In the genomic region with DNA sequence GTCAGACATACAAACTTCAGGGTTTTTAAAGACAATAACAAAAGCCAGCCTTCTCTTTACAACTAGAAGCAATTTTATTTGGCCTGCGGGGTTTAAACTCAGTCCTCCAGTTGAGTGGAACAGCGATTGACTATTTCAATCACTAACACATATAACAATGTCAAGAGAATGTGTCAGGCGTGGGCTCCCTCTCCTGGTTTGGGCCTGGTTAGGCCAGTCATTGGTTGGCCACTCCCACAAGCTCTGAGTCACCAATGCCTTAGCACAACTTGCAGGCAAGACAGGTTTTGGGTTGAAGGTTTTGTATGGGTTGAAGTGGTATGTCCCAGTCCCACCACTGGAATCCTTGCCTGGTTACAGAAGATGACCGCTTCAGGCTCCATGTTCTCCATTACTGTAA, we compare ENCODE assay signal across 7 mouse cellular contexts. TPM values are rescaled to one million over a fixed set of nuclear protein-coding genes. Genes with fewer than 3 reads are reported as not detected.
DNase-seq lines count a peak whose midpoint lies in the region; ATAC-seq and TF ChIP-seq lines count a peak whose summit lies in the region.

No protein-coding gene starts in this region.

- H3K9ac ChIP-seq in midbrain, postnatal 0 days (replicated peaks; ENCODE audit: low read length, poor library complexity, severe bottlenecking), result no peak overlapping the region
- no peak overlapping the region for H3K9ac ChIP-seq in midbrain, embryonic 13.5 days (replicated peaks)
- no peak overlapping the region for H3K9ac ChIP-seq in liver, embryonic 12.5 days
- no peak overlapping the region for H3K9ac ChIP-seq in hindbrain, embryonic 11.5 days (ENCODE audit: low read depth, low read length)

- H3K4me1 ChIP-seq in midbrain, postnatal 0 days (ENCODE audit: insufficient read depth, low read length), result no peaks in the 10 kb centered on the region
- H3K4me1 ChIP-seq in midbrain, embryonic 13.5 days (replicated peaks), result no peaks in the 10 kb centered on the region
- peaks cover 6% of the 10 kb centered on the region for H3K4me1 ChIP-seq in liver, embryonic 12.5 days
- H3K4me1 ChIP-seq in hindbrain, embryonic 11.5 days (replicated peaks; ENCODE audit: control insufficient read depth, insufficient read depth, low read length), result no peaks in the 10 kb centered on the region

- DNase-seq in midbrain, postnatal 0 days (ENCODE audit: low spot score), result peak; percentile 64
- peak; percentile 70 for DNase-seq in adrenal gland, adult 2 months
- peak; percentile 33 for DNase-seq in embryo, embryonic 10.5 days (ENCODE audit: low spot score)
- no peak for DNase-seq in hindbrain, embryonic 11.5 days (ENCODE audit: low spot score)
- no peak for DNase-seq in thymus, adult 18-20 months

- H3K36me3 ChIP-seq in midbrain, postnatal 0 days (ENCODE audit: insufficient read depth, low read length), result no peaks in the 10 kb centered on the region
- no peaks in the 10 kb centered on the region for H3K36me3 ChIP-seq in midbrain, embryonic 13.5 days
- H3K36me3 ChIP-seq in liver, embryonic 12.5 days, result no peaks in the 10 kb centered on the region
- H3K36me3 ChIP-seq in hindbrain, embryonic 11.5 days (ENCODE audit: control insufficient read depth, insufficient read depth, low read length), result no peaks in the 10 kb centered on the region

- H3K27ac ChIP-seq in midbrain, postnatal 0 days (ENCODE audit: low read depth, low read length), result no peak overlapping the region
- no peak overlapping the region for H3K27ac ChIP-seq in midbrain, embryonic 13.5 days
- no peak overlapping the region for H3K27ac ChIP-seq in liver, embryonic 12.5 days
- no peak overlapping the region for H3K27ac ChIP-seq in hindbrain, embryonic 11.5 days (ENCODE audit: low read depth, low read length)

- no peak overlapping the region for H3K4me3 ChIP-seq in midbrain, postnatal 0 days (ENCODE audit: low read depth, low read length)
- H3K4me3 ChIP-seq in midbrain, embryonic 13.5 days (replicated peaks), result no peak overlapping the region
- H3K4me3 ChIP-seq in liver, embryonic 12.5 days, result no peak overlapping the region
- H3K4me3 ChIP-seq in hindbrain, embryonic 11.5 days (ENCODE audit: low read depth, low read length), result no peak overlapping the region

- ATAC-seq in midbrain, postnatal 0 days (ENCODE audit: low FRiP score), result no peak
- no peak for ATAC-seq in midbrain, embryonic 13.5 days
- ATAC-seq in liver, embryonic 12.5 days, result 0 out of 2 replicates have a peak, but pooled peaks have one; percentile 54
- no peak for ATAC-seq in hindbrain, embryonic 11.5 days (ENCODE audit: low FRiP score)

- 76% methylated on average over 4 of the region's 4 CpGs for WGBS in midbrain, postnatal 0 days
- 81% methylated on average over 4 of the region's 4 CpGs for WGBS in midbrain, embryonic 13.5 days
- 53% methylated on average over 4 of the region's 4 CpGs for WGBS in liver, embryonic 12.5 days (ENCODE audit: insufficient replicate concordance)
- 79% methylated on average over 4 of the region's 4 CpGs for WGBS in hindbrain, embryonic 11.5 days

- H3K4me2 ChIP-seq in midbrain, postnatal 0 days (ENCODE audit: low read depth, low read length, poor library complexity, severe bottlenecking), result no peak overlapping the region
- no peak overlapping the region for H3K4me2 ChIP-seq in midbrain, embryonic 13.5 days (replicated peaks)
- no peak overlapping the region for H3K4me2 ChIP-seq in liver, embryonic 12.5 days
- H3K4me2 ChIP-seq in hindbrain, embryonic 11.5 days (replicated peaks; ENCODE audit: low read depth, low read length), result no peak overlapping the region

- TF ChIP-seq CTCF in midbrain, postnatal 0 days (IDR thresholded peaks at IDR 0.05), result peak; percentile 56

- H3K27me3 ChIP-seq in midbrain, postnatal 0 days (ENCODE audit: insufficient read depth, low read length), result no peaks in the 10 kb centered on the region
- H3K27me3 ChIP-seq in midbrain, embryonic 13.5 days, result no peaks in the 10 kb centered on the region
- no peaks in the 10 kb centered on the region for H3K27me3 ChIP-seq in liver, embryonic 12.5 days (replicated peaks)
- no peaks in the 10 kb centered on the region for H3K27me3 ChIP-seq in hindbrain, embryonic 11.5 days (ENCODE audit: control insufficient read depth, insufficient read depth, low read length)

- H3K9me3 ChIP-seq in midbrain, postnatal 0 days (ENCODE audit: low read length), result no peaks in the 10 kb centered on the region
- H3K9me3 ChIP-seq in midbrain, embryonic 13.5 days, result no peaks in the 10 kb centered on the region
- H3K9me3 ChIP-seq in liver, embryonic 12.5 days (replicated peaks), result no peaks in the 10 kb centered on the region
- H3K9me3 ChIP-seq in hindbrain, embryonic 11.5 days (ENCODE audit: control insufficient read depth, low read length), result no peaks in the 10 kb centered on the region

RNA-seq across cellular contexts. Expression of a gene that starts 18.6 kb away (rescaled TPM):
- 81.6 and 104 TPM in 2 replicates for total RNA-seq in midbrain, postnatal 0 days (2014; rRNA removed)
- 189 and 190 TPM in 2 replicates for polyA plus RNA-seq in midbrain, postnatal 0 days (2015; fragmentation: Nextera tagmentation; extraction: Ambion mirVana)
- polyA plus RNA-seq in midbrain, embryonic 13.5 days (2015; fragmentation: Nextera tagmentation; extraction: Ambion mirVana), result 152 and 167 TPM in 2 replicates
- 10 to 100 TPM; 36.6 to 50.2 TPM for total RNA-seq in adrenal gland, adult 2 months (2021)
- 2.7 and 4.5 TPM in 2 replicates for polyA plus RNA-seq in adrenal gland, adult 2 months (2012; rRNA removed)
- polyA plus RNA-seq in liver, embryonic 12.5 days (2016; fragmentation: Nextera tagmentation; extraction: Ambion mirVana), result 69.7 and 73.6 TPM in 2 replicates
- polyA plus RNA-seq in hindbrain, embryonic 11.5 days (2014; fragmentation: Nextera tagmentation; extraction: Ambion mirVana), result 130 and 132 TPM in 2 replicates

RNA-seq across cellular contexts. Expression of a gene that starts 36.8 kb away (rescaled TPM):
- total RNA-seq in midbrain, postnatal 0 days (2014; rRNA removed), result 23.7 and 25.6 TPM in 2 replicates
- polyA plus RNA-seq in midbrain, postnatal 0 days (2015; fragmentation: Nextera tagmentation; extraction: Ambion mirVana), result 23.5 and 29.5 TPM in 2 replicates
- 15.4 and 16.4 TPM in 2 replicates for polyA plus RNA-seq in midbrain, embryonic 13.5 days (2015; fragmentation: Nextera tagmentation; extraction: Ambion mirVana)
- total RNA-seq in adrenal gland, adult 2 months (2021), result 1 to 10 TPM; 3.6 to 6.7 TPM
- polyA plus RNA-seq in adrenal gland, adult 2 months (2012; rRNA removed), result 0.58 and 0.75 TPM in 2 replicates
- polyA plus RNA-seq in liver, embryonic 12.5 days (2016; fragmentation: Nextera tagmentation; extraction: Ambion mirVana), result 8.8 and 10.0 TPM in 2 replicates
- 22.2 and 24.4 TPM in 2 replicates for polyA plus RNA-seq in hindbrain, embryonic 11.5 days (2014; fragmentation: Nextera tagmentation; extraction: Ambion mirVana)

RNA-seq across cellular contexts. Expression of a gene that starts 45.1 kb away (rescaled TPM):
- 34.7 and 48.7 TPM in 2 replicates for total RNA-seq in midbrain, postnatal 0 days (2014; rRNA removed)
- 51.3 and 54.6 TPM in 2 replicates for polyA plus RNA-seq in midbrain, postnatal 0 days (2015; fragmentation: Nextera tagmentation; extraction: Ambion mirVana)
- polyA plus RNA-seq in midbrain, embryonic 13.5 days (2015; fragmentation: Nextera tagmentation; extraction: Ambion mirVana), result 51.3 and 55.1 TPM in 2 replicates
- total RNA-seq in adrenal gland, adult 2 months (2021), result 10 to 100 TPM; 35.1 to 35.8 TPM
- polyA plus RNA-seq in adrenal gland, adult 2 months (2012; rRNA removed), result 15.7 and 19.3 TPM in 2 replicates
- 27.6 and 29.5 TPM in 2 replicates for polyA plus RNA-seq in liver, embryonic 12.5 days (2016; fragmentation: Nextera tagmentation; extraction: Ambion mirVana)
- 43.6 and 49.1 TPM in 2 replicates for polyA plus RNA-seq in hindbrain, embryonic 11.5 days (2014; fragmentation: Nextera tagmentation; extraction: Ambion mirVana)

Comparison
In these comparisons a context has a peak if more than half of its experiments do, and no peak if none do; other contexts are left out.
1. DNase-seq: peak in midbrain, postnatal 0 days (single experiment), adrenal gland, adult 2 months (single experiment) and embryo, embryonic 10.5 days (single experiment); none in hindbrain, embryonic 11.5 days (single experiment) and thymus, adult 18-20 months (0 of 2).
2. RNA of a gene that starts 18.6 kb away (polyA plus RNA-seq): 189 to 190 TPM in midbrain, postnatal 0 days, 152 to 167 TPM in midbrain, embryonic 13.5 days, 130 to 132 TPM in hindbrain, embryonic 11.5 days and 69.7 to 73.6 TPM in liver, embryonic 12.5 days; 2.7 to 4.5 TPM in adrenal gland, adult 2 months; every median in the first group is over 10 times any median in the second.